Mouse (Mus musculus) megakaryocyte, embryonic 14.5 days (primary cell): ENCODE results near the gene Hist1h4i. TPM values are rescaled to one million over a fixed set of nuclear protein-coding genes. Genes with fewer than 3 reads are reported as not detected.
"Not testable (repeated sequence)": the region's sequence is repeated elsewhere in the genome, so short reads cannot be mapped to it uniquely, and the experiment has no call there.

Source experiments
- H3K27me3 ChIP-seq: replicated peaks from 2 replicates; pipeline ENCODE3; 2012; ENCODE audit warnings: inconsistent platforms
- H3K36me3 ChIP-seq: replicated peaks from 2 replicates; pipeline ENCODE3; 2012; ENCODE audit warnings: low read length, inconsistent platforms, mixed read lengths
- H3K4me1 ChIP-seq: 2 replicates; pipeline ENCODE4 v1.6.1; 2012; ENCODE audit warnings: inconsistent platforms
- H3K4me3 ChIP-seq: replicated peaks from 2 replicates; pipeline ENCODE3; 2012; ENCODE audit warnings: moderate library complexity, mild to moderate bottlenecking, inconsistent platforms
- H3K9me3 ChIP-seq: 2 replicates; pipeline ENCODE4 v1.6.1; 2012; ENCODE audit warnings: inconsistent platforms
- FLI1 ChIP-seq: IDR thresholded peaks from 2 replicates; pipeline ENCODE4 v1.6.1; 2012; ENCODE audit warnings: low read length, inconsistent platforms, mixed read lengths
- GATA1 ChIP-seq: IDR thresholded peaks from 3 replicates; pipeline ENCODE4 v1.6.1; 2012; ENCODE audit warnings: mixed read lengths, low read length, inconsistent platforms, borderline replicate concordance
- polyA plus RNA-seq: library from polyadenylated mRNA; stranded (reverse); fragments of >175 nt; gene quantifications from 2 replicates; pipeline ENCODE4 v1.2.3, GENCODE M21; 2012; ENCODE audit warnings: low replicate concordance; ENCODE audit not compliant: insufficient read depth

Gene Hist1h4i
- polyA plus RNA-seq, 1 experiment, result 304 TPM

DNA sequence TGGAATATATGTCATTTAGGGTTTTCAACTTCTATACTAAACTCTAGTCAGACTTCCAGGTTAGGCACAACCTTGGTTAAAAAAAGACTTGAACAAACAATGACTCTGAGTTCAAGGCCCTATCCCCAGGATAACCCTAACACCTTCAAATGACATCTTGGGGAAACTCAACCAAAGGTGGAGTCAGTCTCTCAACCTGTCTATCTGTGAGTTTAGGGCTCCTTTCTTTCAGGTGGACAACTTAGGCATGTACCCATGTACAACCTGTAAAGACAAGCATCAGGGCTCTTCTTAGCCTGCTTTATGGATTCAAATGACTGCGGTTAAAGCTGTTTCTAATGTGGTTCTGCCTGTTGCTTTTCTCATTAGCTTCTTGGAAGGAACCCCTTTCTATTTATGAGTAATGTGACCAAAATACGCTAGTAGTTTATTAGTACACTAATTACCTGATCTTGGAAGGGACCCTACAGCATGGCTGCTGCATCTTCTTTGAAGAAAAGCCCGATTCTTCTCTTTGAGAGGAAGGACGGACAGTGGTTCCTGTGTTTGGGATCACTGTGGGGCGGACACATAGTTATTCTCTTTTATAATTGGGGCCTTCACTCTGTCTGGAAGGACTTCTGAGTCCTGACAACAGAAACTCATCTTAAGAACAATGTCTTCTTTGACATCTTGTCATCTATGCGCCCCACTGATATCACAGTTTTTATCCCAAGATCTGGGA is 3.4 kb upstream of the Hist1h4i start:
- H3K36me3 ChIP-seq, result no peaks in the 10 kb centered on the region
- no peaks in the 10 kb centered on the region for H3K9me3 ChIP-seq
- peaks cover 60% of the 10 kb centered on the region for H3K4me1 ChIP-seq
- no peaks in the 10 kb centered on the region for H3K27me3 ChIP-seq
- no peak for TF ChIP-seq FLI1
- no peak for TF ChIP-seq GATA1
- H3K4me3 ChIP-seq, result peak overlapping the region; percentile 85

DNA sequence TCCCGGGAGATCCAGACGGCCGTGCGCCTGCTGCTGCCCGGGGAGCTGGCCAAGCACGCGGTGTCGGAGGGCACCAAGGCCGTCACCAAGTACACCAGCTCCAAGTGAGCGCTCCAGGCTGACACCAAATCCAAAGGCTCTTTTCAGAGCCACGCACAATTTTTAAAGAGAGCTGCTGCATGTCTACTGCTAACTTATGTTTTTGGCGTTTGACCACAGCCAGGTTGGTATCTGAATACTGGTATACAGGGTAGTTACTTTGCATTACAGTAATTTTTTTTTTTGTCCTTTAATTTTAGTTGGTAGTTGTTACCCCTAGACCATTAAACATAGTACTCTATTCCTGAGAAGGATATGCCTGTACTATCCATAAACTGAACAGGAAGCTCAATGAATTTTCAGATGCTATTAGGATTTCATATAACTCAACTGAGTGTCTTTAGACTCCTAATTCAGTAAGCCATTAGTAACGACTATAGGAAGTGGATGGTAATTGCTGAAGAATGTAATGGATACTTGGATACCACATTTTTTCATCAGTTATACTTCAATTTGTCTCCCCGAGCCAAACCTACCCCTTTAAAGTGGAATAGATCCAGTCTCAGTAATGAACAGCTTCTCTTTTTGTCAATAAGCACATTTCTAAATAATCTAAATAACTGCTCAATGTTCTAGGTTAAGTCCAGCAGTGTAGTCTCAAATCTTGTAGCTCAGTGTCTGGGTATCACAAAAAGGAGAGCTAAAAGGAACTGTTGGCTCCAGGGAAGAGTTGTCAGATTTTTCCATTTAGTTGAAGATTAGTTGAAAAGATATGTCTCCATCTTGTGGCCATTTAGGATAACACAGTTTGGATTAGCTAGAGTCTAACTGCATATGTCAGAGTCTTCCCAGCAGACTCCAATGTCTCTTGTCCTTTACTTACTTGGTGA is 2.6 kb upstream of the Hist1h4i start:
- no peaks in the 10 kb centered on the region for H3K27me3 ChIP-seq
- H3K36me3 ChIP-seq, result no peaks in the 10 kb centered on the region
- peaks cover 55% of the 10 kb centered on the region for H3K4me1 ChIP-seq
- no peak for TF ChIP-seq FLI1
- TF ChIP-seq GATA1, result no peak
- no peaks in the 10 kb centered on the region for H3K9me3 ChIP-seq
- H3K4me3 ChIP-seq, result peak overlapping the region; percentile 85

DNA sequence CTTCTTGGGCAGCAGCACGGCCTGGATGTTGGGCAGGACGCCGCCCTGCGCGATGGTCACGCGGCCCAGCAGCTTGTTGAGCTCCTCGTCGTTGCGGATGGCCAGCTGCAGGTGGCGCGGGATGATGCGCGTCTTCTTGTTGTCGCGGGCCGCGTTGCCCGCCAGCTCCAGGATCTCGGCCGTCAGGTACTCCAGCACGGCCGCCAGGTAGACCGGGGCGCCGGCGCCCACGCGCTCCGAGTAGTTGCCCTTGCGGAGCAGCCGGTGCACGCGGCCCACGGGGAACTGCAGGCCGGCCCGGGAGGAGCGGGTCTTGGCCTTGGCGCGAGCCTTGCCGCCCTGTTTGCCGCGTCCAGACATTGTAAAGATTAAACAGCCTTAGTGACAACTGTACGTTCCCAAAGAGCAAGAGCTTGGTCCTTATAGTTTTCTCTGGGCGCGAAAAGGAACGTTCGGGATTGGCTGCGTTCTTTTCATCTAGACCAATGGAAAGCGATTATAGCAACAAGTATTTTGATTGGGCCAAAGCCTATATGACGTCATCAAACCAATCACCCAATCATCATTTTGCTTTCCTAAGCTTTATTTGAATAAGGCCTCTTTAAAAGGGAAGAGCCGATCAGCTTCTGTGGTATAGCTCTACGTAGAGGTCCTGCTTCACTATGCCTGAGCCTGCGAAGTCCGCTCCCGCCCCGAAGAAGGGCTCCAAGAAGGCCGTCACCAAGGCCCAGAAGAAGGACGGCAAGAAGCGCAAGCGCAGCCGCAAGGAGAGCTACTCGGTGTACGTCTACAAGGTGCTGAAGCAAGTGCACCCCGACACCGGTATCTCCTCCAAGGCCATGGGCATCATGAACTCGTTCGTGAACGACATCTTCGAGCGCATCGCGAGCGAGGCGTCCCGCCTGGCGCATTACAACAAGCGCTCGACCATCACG is 1.7 kb upstream of the Hist1h4i start, which contains the start of the genes Hist1h2ag and Hist1h2bj:
TSS of gene Hist1h2ag (minus strand) at position 377 of the 935 bp plus-strand sequence.
TSS of gene Hist1h2bj (plus strand) at position 647 of the 935 bp plus-strand sequence.
- H3K36me3 ChIP-seq, H3K27me3 ChIP-seq, H3K9me3 ChIP-seq: not testable (repeated sequence)
- H3K4me3 ChIP-seq, result peak within 1 kb of the TSS; percentile 89
- H3K4me1 ChIP-seq, result peaks cover 57% of the 10 kb centered on the region

DNA sequence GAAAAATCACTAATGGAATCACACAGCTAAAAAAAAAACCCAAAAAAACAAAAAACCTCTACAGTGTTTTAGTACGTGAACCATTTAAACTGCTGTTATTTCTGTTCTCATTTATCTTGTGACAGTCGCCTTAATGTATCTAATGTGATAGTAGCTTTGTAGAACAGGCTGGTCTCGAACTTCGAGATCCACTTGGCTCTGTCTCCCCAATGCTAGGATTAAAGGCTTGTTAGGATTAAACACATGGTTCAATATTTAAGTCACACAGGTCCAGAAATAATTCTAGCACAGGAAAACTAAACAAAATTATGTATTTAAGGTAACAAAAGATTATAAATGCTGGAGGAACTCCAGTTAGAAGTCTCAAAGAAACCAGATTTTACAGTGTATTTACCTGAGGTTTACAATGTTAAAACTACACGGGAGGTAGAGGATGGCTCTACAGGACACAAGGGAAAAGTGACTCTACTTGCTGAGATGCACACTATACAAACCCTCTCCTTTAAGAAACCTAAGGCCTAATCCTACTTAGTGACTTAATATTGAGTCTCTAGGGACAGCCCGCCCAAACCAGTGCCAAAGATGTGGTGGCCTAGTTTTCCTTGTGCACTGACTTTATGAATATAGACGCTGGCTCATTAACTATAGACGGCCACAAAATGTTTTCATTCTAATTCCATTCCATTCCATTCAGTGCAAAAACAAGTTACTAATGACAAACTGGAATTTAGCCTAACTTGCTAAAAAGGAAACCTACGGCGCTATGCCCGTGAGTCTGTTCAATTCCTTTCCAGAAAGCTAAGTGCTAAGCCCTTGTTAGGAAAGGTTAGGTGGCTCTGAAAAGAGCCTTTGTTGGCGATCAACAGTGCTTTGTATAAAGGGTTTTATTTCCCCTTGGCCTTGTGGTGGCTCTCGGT is 747 bp upstream of the Hist1h4i start:
- H3K9me3 ChIP-seq, result no peaks in the 10 kb centered on the region
- TF ChIP-seq FLI1 (no peak), GATA1 (no peak)
- H3K4me3 ChIP-seq, result peak overlapping the region; percentile 89
- H3K27me3 ChIP-seq, result no peaks in the 10 kb centered on the region
- H3K36me3 ChIP-seq, result no peaks in the 10 kb centered on the region
- H3K4me1 ChIP-seq, result peaks cover 64% of the 10 kb centered on the region

DNA sequence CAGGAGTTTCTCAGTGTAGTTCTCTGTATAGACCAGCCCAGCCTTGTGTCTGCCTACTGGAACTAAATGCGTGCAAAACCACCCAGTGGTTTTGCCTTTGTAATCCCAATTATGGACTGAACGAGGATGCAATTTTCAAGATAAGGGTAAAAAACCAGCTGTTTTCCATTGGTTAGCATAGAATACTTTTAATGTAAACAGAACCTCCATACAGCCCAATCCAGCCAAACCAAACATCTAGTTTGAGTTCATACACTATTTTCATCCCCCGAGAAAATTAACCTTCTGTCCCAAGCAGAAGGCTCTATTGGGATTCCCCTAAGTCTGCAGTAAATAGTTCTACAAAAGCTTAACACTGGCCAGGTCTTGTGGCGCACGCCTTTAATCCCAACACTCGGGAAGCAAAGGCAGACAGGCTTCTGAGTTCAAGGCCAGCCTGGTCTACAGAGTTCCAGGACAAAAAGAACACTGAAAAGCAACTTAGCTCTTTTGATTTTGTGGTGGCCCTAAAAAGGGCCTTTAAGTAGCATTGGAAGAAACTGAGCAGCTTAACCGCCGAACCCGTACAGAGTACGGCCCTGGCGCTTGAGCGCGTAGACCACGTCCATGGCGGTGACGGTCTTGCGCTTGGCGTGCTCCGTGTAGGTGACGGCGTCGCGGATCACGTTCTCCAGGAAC is 559 bp downstream of the Hist1h4i start:
- H3K4me1 ChIP-seq, result peaks cover 70% of the 10 kb centered on the region
- TF ChIP-seq GATA1 (no peak), FLI1 (no peak)
- H3K9me3 ChIP-seq, result no peaks in the 10 kb centered on the region
- H3K27me3 ChIP-seq, result no peaks in the 10 kb centered on the region
- peak overlapping the region; percentile 90 for H3K4me3 ChIP-seq
- H3K36me3 ChIP-seq, result no peaks in the 10 kb centered on the region

DNA sequence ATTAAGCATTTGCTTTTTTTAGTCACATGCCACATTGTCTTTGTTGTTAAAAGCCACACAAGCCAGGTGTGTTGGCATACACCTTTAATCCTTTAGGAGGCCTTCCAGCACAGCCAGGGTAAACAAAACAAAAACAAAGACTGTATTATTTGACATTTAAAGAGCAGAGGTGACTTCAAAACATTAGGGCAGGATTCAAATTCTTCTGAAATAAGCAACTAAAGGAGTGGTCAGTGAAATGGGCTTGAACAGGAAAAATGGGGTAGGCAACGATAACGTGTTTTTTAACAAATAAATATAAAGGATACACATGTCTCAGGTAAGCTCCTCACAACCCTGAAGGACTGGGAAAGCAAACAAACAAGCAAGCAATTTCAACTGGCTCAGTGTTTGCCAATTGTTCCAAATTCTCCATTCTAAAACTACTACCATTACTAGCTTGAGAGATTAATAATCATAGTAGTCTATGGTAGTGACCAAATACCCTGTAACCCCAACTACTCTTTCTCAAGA is 1.2 kb downstream of the Hist1h4i start:
- Histone ChIP-seq H3K9me3 (no peaks in the 10 kb centered on the region), H3K36me3 (no peaks in the 10 kb centered on the region), H3K4me1 (peaks cover 66% of the 10 kb centered on the region), H3K27me3 (no peaks in the 10 kb centered on the region), H3K4me3 (peak overlapping the region; percentile 90)
- TF ChIP-seq FLI1, result no peak
- no peak for TF ChIP-seq GATA1

DNA sequence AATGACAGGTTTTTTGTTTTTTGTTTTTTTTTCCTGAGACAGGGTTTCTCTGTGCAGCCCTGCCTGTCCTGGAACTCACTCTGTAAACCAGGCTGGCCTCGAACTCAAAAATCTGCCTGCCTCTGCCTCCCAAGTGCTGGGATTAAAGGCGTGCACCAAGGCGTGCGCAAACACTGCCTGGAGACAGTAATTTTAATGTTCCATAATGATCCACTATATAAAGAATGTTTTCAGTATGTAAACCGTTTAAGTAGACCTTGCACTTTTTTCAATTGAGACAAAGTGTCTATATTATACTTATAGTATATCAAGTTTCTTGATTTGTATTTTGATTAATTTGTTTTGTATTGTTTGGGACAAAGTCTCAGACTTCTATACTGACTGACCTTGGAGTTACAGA is 1.8 kb downstream of the Hist1h4i start:
- H3K4me1 ChIP-seq, result peaks cover 67% of the 10 kb centered on the region
- H3K36me3 ChIP-seq, result no peaks in the 10 kb centered on the region
- peak overlapping the region; percentile 90 for H3K4me3 ChIP-seq
- no peaks in the 10 kb centered on the region for H3K27me3 ChIP-seq
- TF ChIP-seq FLI1, result no peak
- TF ChIP-seq GATA1, result no peak
- H3K9me3 ChIP-seq, result no peaks in the 10 kb centered on the region

DNA sequence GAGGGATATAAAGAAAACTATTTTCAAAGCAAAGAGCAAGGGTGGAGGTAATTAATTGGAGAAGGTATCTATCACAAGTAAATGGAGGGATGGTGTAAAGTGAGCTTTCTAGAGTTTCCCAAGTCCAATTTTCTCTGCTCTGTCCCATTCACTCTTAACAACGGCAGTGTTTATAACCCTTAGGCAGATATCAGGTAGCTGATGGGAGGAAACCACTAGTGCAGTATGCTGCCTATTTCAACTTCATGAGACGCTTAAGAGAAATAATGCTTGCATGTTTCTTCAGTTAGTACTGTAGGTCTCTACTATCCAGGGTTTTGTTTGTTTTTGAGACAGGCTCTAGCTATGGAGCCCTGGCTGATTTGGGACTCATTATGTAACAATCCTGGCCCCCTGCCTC is 3.7 kb downstream of the Hist1h4i start:
- H3K9me3 ChIP-seq, result no peaks in the 10 kb centered on the region
- H3K27me3 ChIP-seq, result no peaks in the 10 kb centered on the region
- TF ChIP-seq GATA1 (no peak), FLI1 (no peak)
- peaks cover 69% of the 10 kb centered on the region for H3K4me1 ChIP-seq
- H3K36me3 ChIP-seq, result no peaks in the 10 kb centered on the region
- peak overlapping the region; percentile 28 for H3K4me3 ChIP-seq
